ENCODE assay signal across 22 mouse cellular contexts in the genomic region with DNA sequence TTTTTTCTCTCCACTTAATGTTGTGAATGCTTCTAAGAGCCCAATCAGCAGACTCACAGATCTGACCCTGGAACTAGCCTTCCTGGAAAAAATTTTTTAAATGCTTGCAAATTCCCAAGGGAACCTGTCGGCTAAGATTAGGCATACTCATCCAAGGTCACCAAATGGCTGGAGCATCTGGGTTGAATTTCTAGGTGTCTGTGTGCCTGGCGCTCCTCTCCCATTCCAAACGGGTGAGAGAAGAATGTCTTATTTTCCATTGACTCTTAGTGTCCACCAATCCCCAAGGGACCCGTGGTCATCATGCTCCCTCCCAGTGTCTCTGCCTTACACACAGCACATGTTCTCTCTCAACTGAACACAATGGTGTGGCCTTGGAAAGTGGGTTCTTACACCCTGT.
DNase-seq lines count a peak whose midpoint lies in the region; ATAC-seq and TF ChIP-seq lines count a peak whose summit lies in the region.
"Had no signal": no experiment of that assay in that cellular context is flagged by ENCODE, and none has a peak within 500 bp of the region (broad histone marks: within the 10 kb centered on the region; RNA-seq: fewer than 3 reads in every experiment).

No protein-coding gene starts in this region.

- H3K9me3 ChIP-seq in heart, embryonic 12.5 days (replicated peaks) = no peaks in the 10 kb centered on the region; the same call in 1 of the 2 replicates
- H3K9me3 ChIP-seq in limb, embryonic 14.5 days (ENCODE audit: control insufficient read depth, low read length) = no peaks in the 10 kb centered on the region
- H3K9me3 ChIP-seq in midbrain, embryonic 16.5 days (replicated peaks; ENCODE audit: control insufficient read depth, low read length, poor library complexity, severe bottlenecking) = no peaks in the 10 kb centered on the region
- H3K9me3 ChIP-seq: embryonic facial prominence, embryonic 13.5 days; forebrain, embryonic 12.5 days; hindbrain, embryonic 13.5 days had no signal

- WGBS in heart, embryonic 12.5 days = 79% methylated on average over 4 of the region's 4 CpGs
- WGBS in limb, embryonic 14.5 days = 82% methylated on average over 4 of the region's 4 CpGs
- 95% methylated on average over 4 of the region's 4 CpGs for WGBS in midbrain, embryonic 16.5 days

- no peak for TF ChIP-seq POLR2A in limb, embryonic 14.5 days (IDR thresholded peaks at IDR 0.05; ENCODE audit: borderline replicate concordance, extremely low read depth, insufficient read depth, insufficient read length)

- H3K36me3 ChIP-seq in heart, embryonic 12.5 days = no peaks in the 10 kb centered on the region
- no peaks in the 10 kb centered on the region for H3K36me3 ChIP-seq in limb, embryonic 14.5 days (ENCODE audit: control insufficient read depth, insufficient read depth, low read length)
- H3K36me3 ChIP-seq in midbrain, embryonic 16.5 days (ENCODE audit: control insufficient read depth, insufficient read depth, low read length) = no peaks in the 10 kb centered on the region
- H3K36me3 ChIP-seq: embryonic facial prominence, embryonic 13.5 days; forebrain, embryonic 12.5 days; G1E; hindbrain, embryonic 13.5 days had no signal

- ATAC-seq in heart, embryonic 12.5 days (ENCODE audit: insufficient number of reproducible peaks, low FRiP score) = no peak
- ATAC-seq in limb, embryonic 14.5 days (ENCODE audit: low FRiP score, low read depth) = no peak
- no peak for ATAC-seq in midbrain, embryonic 16.5 days
- ATAC-seq: CD4-positive, CD25-positive, alpha-beta regulatory T cell, adult 4 months; forebrain, embryonic 16.5 days; hindbrain, postnatal 0 days had no signal

- intact Hi-C loops in gastrocnemius, postnatal 14 days (cut with DNase I; ENCODE audit: low total_unique reads) = loop anchor here (10.0 kb wide), 1 partner anchor 193 kb away; no protein-coding TSS in a partner anchor

- H3K27ac ChIP-seq in heart, embryonic 12.5 days (ENCODE audit: poor library complexity, severe bottlenecking) = no peak overlapping the region
- peak overlapping the region; percentile 67; the same call in 1 of the 2 replicates for H3K27ac ChIP-seq in limb, embryonic 14.5 days (replicated peaks; ENCODE audit: low read depth, low read length)
- no peak overlapping the region for H3K27ac ChIP-seq in midbrain, embryonic 16.5 days (ENCODE audit: low read length)
- H3K27ac ChIP-seq: forebrain, embryonic 12.5 days; heart, adult 2 months; hindbrain, embryonic 13.5 days; hindbrain, postnatal 0 days had no signal

- no peaks in the 10 kb centered on the region for H3K27me3 ChIP-seq in heart, embryonic 12.5 days (replicated peaks)
- no peaks in the 10 kb centered on the region for H3K27me3 ChIP-seq in limb, embryonic 14.5 days (ENCODE audit: control insufficient read depth, insufficient read depth, low read length)
- H3K27me3 ChIP-seq in midbrain, embryonic 16.5 days (ENCODE audit: control insufficient read depth, insufficient read depth, low read depth, low read length) = no peaks in the 10 kb centered on the region
- H3K27me3 ChIP-seq: embryonic facial prominence, embryonic 13.5 days; forebrain, embryonic 12.5 days; hindbrain, embryonic 13.5 days had no signal

- H3K4me3 ChIP-seq in heart, embryonic 12.5 days = no peak overlapping the region
- H3K4me3 ChIP-seq in limb, embryonic 14.5 days (replicated peaks; ENCODE audit: low read length) = no peak overlapping the region
- no peak overlapping the region for H3K4me3 ChIP-seq in midbrain, embryonic 16.5 days (ENCODE audit: low read depth, low read length)
- H3K4me3 ChIP-seq: embryonic facial prominence, embryonic 13.5 days; forebrain, embryonic 12.5 days; heart, adult 2 months; hindbrain, embryonic 13.5 days had no signal

- H3K4me1 ChIP-seq in heart, embryonic 12.5 days (replicated peaks) = no peaks in the 10 kb centered on the region
- peaks cover 22% of the 10 kb centered on the region for H3K4me1 ChIP-seq in limb, embryonic 14.5 days (ENCODE audit: control insufficient read depth, insufficient read depth, low read length)
- H3K4me1 ChIP-seq in midbrain, embryonic 16.5 days (ENCODE audit: control insufficient read depth, insufficient read depth, low read length) = no peaks in the 10 kb centered on the region
- H3K4me1 ChIP-seq: embryonic facial prominence, embryonic 13.5 days; forebrain, embryonic 12.5 days; hindbrain, embryonic 13.5 days had no signal

- peak; percentile 11 to 28 for DNase-seq in gastrocnemius, adult 8-10 months (ENCODE audit: low spot score in 2 of 2)
- DNase-seq in gastrocnemius, postnatal 14 days = no peak
- peak; percentile 39 to 46 for DNase-seq in heart, adult 9 months (ENCODE audit: low spot score in 2 of 2)
- peak; percentile 12 for DNase-seq in gastrocnemius, postnatal 25 days
- no peak for DNase-seq in limb, embryonic 14.5 days (ENCODE audit: low spot score)
- DNase-seq: adrenal gland, adult 8-10 months; adrenal gland, postnatal 36 days; B cell, adult 2 months; cerebellum, adult 11 months; cerebellum, adult 8-10 months; cerebellum, postnatal 14 days; kidney, adult 18-20 months had no signal

- H3K9ac ChIP-seq in heart, embryonic 12.5 days = no peak overlapping the region
- H3K9ac ChIP-seq in limb, embryonic 14.5 days (ENCODE audit: low read depth, low read length, severe bottlenecking) = no peak overlapping the region
- no peak overlapping the region for H3K9ac ChIP-seq in midbrain, embryonic 16.5 days (ENCODE audit: low read depth, low read length)
- H3K9ac ChIP-seq: embryonic facial prominence, embryonic 13.5 days; forebrain, embryonic 12.5 days; hindbrain, embryonic 13.5 days had no signal

- H3K4me2 ChIP-seq in heart, embryonic 12.5 days = no peak overlapping the region
- H3K4me2 ChIP-seq in limb, embryonic 14.5 days (replicated peaks; ENCODE audit: low read depth, low read length, severe bottlenecking) = no peak overlapping the region
- H3K4me2 ChIP-seq in midbrain, embryonic 16.5 days (ENCODE audit: low read length) = no peak overlapping the region
- H3K4me2 ChIP-seq: embryonic facial prominence, embryonic 13.5 days; forebrain, embryonic 12.5 days; hindbrain, embryonic 13.5 days had no signal

Comparison
In these comparisons a context has a peak if more than half of its experiments do, and no peak if none do; other contexts are left out.
1. DNase-seq: peak in gastrocnemius, adult 8-10 months (2 of 2), heart, adult 9 months (2 of 2) and gastrocnemius, postnatal 25 days (single experiment); none in gastrocnemius, postnatal 14 days (single experiment) and limb, embryonic 14.5 days (single experiment).